Mouse (Mus musculus): Measurements from ENCODE around the gene Dusp10. TPM values are rescaled to one million over a fixed set of nuclear protein-coding genes. Genes with fewer than 3 reads are reported as not detected.

Dusp10 gene
- polyA plus RNA-seq, 1 experiment from 2014 or later, result 6.5 TPM

DNA sequence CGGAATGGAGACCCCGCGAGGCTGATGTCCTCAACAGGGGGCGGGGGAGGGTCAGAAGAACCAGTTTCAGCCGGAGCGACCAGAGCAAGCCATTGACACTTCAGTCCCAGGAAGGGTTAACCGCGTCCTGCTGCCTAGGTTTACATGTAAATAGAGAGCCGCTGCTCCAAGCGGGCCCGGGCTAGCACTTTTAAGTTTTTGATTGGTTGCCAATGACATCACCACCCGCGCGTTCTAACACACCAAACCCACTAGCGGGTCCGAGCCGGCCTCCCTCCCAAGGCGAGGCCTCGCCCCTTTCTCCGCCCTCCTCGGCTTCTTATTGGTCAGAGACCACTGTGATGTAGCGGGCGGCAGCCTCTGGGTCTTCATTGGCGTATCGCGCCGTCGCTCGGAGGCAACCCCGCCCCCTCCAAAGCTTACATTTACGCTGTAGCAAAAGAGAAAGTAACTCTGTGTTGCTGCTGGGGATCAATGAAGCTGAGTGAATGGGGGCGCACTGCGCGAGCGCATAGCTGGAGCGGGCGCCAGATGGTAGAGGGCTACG is 21.0 kb downstream of the Dusp10 start, which contains the start of gene 1700056E22Rik:
Gene 1700056E22Rik, minus strand, starts transcription at position 291 of the 547 bp plus-strand sequence.
- Histone ChIP-seq H3K4me2 (replicated peaks; ENCODE audit: low read depth) (peak within 1 kb of the TSS; percentile 98), H3K9ac (ENCODE audit: low read depth, low read length) (peak within 1 kb of the TSS; percentile 81), H3K27me3 (replicated peaks; ENCODE audit: control insufficient read depth, insufficient read depth, low read length) (no peaks in the 10 kb centered on the region), H3K36me3 (ENCODE audit: control insufficient read depth, insufficient read depth) (peaks cover 6% of the 10 kb centered on the region; the same call in 1 of the 2 replicates), H3K4me1 (replicated peaks; ENCODE audit: control insufficient read depth, insufficient read depth, low read length) (no peaks in the 10 kb centered on the region), H3K27ac (ENCODE audit: low read depth, low read length) (peak within 1 kb of the TSS; percentile 90), H3K4me3 (ENCODE audit: low read depth, low read length) (peak within 1 kb of the TSS; percentile 62), H3K9me3 (ENCODE audit: control insufficient read depth) (no peaks in the 10 kb centered on the region)
- WGBS, result under 1% methylated on average over 38 of the region's 38 CpGs
- peak; percentile 99 for ATAC-seq
- TF ChIP-seq CTCF (IDR thresholded peaks at IDR 0.05; ENCODE audit: low read depth), result peak; percentile 33; the same call in 1 of the 2 replicates

DNA sequence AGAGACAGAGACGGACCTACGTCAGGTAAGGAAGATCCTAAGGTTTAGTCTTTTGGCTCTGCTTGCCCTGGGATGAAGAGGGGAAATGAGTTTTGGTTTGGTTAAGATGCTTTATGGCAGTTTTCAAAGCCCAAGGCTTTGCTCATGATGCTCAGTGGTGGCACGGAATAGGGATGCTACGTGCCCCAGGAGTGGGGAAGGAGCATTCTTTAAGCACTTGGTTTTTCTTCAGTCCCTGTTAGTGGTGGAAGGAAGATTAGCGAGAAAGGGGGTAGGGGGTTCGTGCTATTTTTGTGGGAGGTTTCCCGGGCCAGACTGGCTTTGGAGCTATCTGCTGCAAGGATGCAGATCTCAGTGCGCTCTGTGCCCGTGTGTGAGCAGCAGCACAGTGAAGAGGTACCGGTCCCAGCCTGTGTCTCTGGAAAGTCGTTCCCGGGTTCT is 21.7 kb downstream of the Dusp10 start:
- Histone ChIP-seq H3K4me3 (ENCODE audit: low read depth, low read length) (peak overlapping the region; percentile 62), H3K4me2 (replicated peaks; ENCODE audit: low read depth) (peak overlapping the region; percentile 98), H3K4me1 (replicated peaks; ENCODE audit: control insufficient read depth, insufficient read depth, low read length) (no peaks in the 10 kb centered on the region), H3K27me3 (replicated peaks; ENCODE audit: control insufficient read depth, insufficient read depth, low read length) (no peaks in the 10 kb centered on the region), H3K9me3 (ENCODE audit: control insufficient read depth) (no peaks in the 10 kb centered on the region), H3K27ac (ENCODE audit: low read depth, low read length) (peak overlapping the region; percentile 52), H3K36me3 (ENCODE audit: control insufficient read depth, insufficient read depth) (peaks cover 6% of the 10 kb centered on the region; the same call in 1 of the 2 replicates), H3K9ac (ENCODE audit: low read depth, low read length) (peak overlapping the region; percentile 48; the same call in 1 of the 2 replicates)
- no peak for ATAC-seq
- under 1% methylated on average over 12 of the region's 12 CpGs for WGBS
- no peak for TF ChIP-seq CTCF (IDR thresholded peaks at IDR 0.05; ENCODE audit: low read depth)

DNA sequence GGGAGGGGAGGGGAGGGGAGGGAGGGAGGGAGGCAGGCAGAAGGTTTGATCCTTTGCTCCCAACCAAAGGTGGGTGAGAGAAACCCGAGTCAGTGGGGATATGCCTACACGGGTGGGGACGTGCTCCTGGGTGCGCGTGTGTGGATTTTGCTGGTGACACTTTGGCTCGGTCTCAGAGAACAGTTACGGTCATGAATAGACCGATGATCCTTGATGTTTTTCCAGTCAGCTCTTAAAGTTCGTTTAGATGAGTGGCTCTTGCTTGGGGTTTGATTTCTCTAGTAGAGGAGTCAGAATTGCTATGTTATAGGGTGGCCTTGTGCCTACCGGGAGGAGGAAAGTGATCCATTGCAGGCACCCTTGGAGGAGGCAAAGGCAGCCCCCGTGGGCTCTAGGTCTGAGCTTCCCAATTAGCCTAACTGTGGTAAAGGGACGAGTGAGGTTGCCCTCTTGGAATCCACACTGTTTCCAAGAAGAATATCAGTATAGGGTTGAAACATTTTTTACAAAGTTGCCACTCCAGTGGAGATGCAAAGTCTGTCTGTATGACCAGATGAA is 22.3 kb downstream of the Dusp10 start:
- Histone ChIP-seq H3K4me2 (replicated peaks; ENCODE audit: low read depth) (peak overlapping the region; percentile 98), H3K9ac (ENCODE audit: low read depth, low read length) (peak overlapping the region; percentile 48; the same call in 1 of the 2 replicates), H3K36me3 (ENCODE audit: control insufficient read depth, insufficient read depth) (peaks cover 6% of the 10 kb centered on the region; the same call in 1 of the 2 replicates), H3K27me3 (replicated peaks; ENCODE audit: control insufficient read depth, insufficient read depth, low read length) (no peaks in the 10 kb centered on the region), H3K9me3 (ENCODE audit: control insufficient read depth) (no peaks in the 10 kb centered on the region), H3K4me3 (ENCODE audit: low read depth, low read length) (peak overlapping the region; percentile 62), H3K4me1 (replicated peaks; ENCODE audit: control insufficient read depth, insufficient read depth, low read length) (no peaks in the 10 kb centered on the region), H3K27ac (ENCODE audit: low read depth, low read length) (no peak overlapping the region)
- no peak for TF ChIP-seq CTCF (IDR thresholded peaks at IDR 0.05; ENCODE audit: low read depth)
- WGBS, result 16% methylated on average over 12 of the region's 12 CpGs
- ATAC-seq, result no peak

DNA sequence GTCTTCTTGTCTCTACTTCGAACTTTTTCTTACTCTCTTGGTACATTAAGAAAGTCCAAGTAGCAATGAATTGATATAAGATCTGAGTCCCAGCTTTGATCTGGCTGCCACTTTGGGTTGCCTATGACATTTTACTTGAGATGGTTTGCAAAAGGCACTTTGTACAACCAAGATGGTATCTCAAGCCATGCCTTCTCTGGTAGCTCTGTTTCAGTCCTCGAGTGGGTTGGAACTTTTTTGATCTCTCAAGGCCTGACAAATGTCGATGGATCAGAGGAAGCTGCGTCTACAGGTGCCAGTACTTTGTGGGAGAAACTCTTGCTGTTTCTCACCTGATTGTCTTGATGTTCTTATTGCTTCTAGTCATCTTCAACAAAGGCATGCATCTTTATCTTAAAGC is 24.7 kb downstream of the Dusp10 start:
- H3K36me3 ChIP-seq (ENCODE audit: control insufficient read depth, insufficient read depth), result peaks cover 6% of the 10 kb centered on the region; the same call in 1 of the 2 replicates
- WGBS, result 93% methylated on average over 4 of the region's 4 CpGs
- no peaks in the 10 kb centered on the region for H3K27me3 ChIP-seq (replicated peaks; ENCODE audit: control insufficient read depth, insufficient read depth, low read length)
- no peak overlapping the region for H3K9ac ChIP-seq (ENCODE audit: low read depth, low read length)
- H3K27ac ChIP-seq (ENCODE audit: low read depth, low read length), result no peak overlapping the region
- H3K4me3 ChIP-seq (ENCODE audit: low read depth, low read length), result no peak overlapping the region
- no peaks in the 10 kb centered on the region for H3K9me3 ChIP-seq (ENCODE audit: control insufficient read depth)
- ATAC-seq, result no peak
- TF ChIP-seq CTCF (IDR thresholded peaks at IDR 0.05; ENCODE audit: low read depth), result no peak
- no peak overlapping the region for H3K4me2 ChIP-seq (replicated peaks; ENCODE audit: low read depth)
- H3K4me1 ChIP-seq (replicated peaks; ENCODE audit: control insufficient read depth, insufficient read depth, low read length), result no peaks in the 10 kb centered on the region

DNA sequence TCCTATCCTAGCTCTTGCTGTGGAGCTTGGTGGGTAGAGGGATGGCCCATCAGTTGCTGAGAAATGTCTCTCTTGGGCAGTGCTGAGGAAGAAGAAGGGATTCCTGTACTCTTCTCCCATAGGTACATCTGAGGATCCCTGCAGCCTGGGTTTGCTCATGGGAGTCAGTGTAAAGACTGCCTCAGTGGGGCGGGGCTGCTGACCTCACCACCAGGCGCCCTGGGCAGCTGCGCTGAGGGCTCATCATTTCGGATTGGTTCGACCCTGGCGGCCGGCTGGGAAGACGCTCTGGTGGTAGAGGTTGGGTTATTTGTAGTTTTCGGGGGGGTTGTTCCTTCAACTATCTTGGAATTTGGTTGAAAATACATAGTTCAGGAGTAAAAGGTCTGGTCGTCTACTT is 26.2 kb downstream of the Dusp10 start:
- ATAC-seq, result no peak
- Histone ChIP-seq H3K4me2 (replicated peaks; ENCODE audit: low read depth) (no peak overlapping the region), H3K36me3 (ENCODE audit: control insufficient read depth, insufficient read depth) (peaks cover 6% of the 10 kb centered on the region; the same call in 1 of the 2 replicates), H3K4me1 (replicated peaks; ENCODE audit: control insufficient read depth, insufficient read depth, low read length) (no peaks in the 10 kb centered on the region), H3K4me3 (ENCODE audit: low read depth, low read length) (no peak overlapping the region), H3K27ac (ENCODE audit: low read depth, low read length) (no peak overlapping the region), H3K9ac (ENCODE audit: low read depth, low read length) (no peak overlapping the region), H3K27me3 (replicated peaks; ENCODE audit: control insufficient read depth, insufficient read depth, low read length) (no peaks in the 10 kb centered on the region), H3K9me3 (ENCODE audit: control insufficient read depth) (no peaks in the 10 kb centered on the region)
- TF ChIP-seq CTCF (IDR thresholded peaks at IDR 0.05; ENCODE audit: low read depth), result no peak
- WGBS, result 93% methylated on average over 10 of the region's 10 CpGs

DNA sequence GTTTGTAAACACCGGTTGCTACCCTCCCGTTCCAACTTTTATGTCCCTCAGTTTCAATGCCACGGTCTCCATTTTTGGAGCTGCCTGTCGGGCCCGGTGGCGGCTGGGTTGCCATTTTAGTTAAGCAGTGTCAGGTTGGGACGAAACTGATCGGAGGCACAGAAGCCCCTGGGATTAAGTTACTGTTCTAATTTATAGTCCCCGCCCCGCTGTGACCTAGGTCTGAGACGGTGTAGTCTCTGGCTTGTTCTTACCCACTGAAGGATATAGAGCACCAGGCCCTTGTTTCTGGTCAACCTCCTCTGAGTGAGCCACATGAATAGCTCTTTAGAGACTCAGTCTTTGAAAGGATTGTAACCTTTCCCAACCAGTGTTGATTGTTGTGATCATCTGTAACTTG is 27.1 kb downstream of the Dusp10 start:
- no peak for TF ChIP-seq CTCF (IDR thresholded peaks at IDR 0.05; ENCODE audit: low read depth)
- H3K4me3 ChIP-seq (ENCODE audit: low read depth, low read length), result no peak overlapping the region
- ATAC-seq, result no peak

More for the DNA sequence above, 27.1 kb downstream of the Dusp10 start:
- WGBS, result 85% methylated on average over 11 of the region's 11 CpGs
- Histone ChIP-seq H3K9me3 (ENCODE audit: control insufficient read depth) (no peaks in the 10 kb centered on the region), H3K27ac (ENCODE audit: low read depth, low read length) (no peak overlapping the region), H3K9ac (ENCODE audit: low read depth, low read length) (no peak overlapping the region), H3K36me3 (ENCODE audit: control insufficient read depth, insufficient read depth) (peaks cover 6% of the 10 kb centered on the region; the same call in 1 of the 2 replicates), H3K27me3 (replicated peaks; ENCODE audit: control insufficient read depth, insufficient read depth, low read length) (no peaks in the 10 kb centered on the region), H3K4me2 (replicated peaks; ENCODE audit: low read depth) (no peak overlapping the region), H3K4me1 (replicated peaks; ENCODE audit: control insufficient read depth, insufficient read depth, low read length) (no peaks in the 10 kb centered on the region)
